Mouse (Mus musculus) heart, postnatal 36 days (tissue): ENCODE results near the gene Limk1. TPM values are rescaled to one million over a fixed set of nuclear protein-coding genes. Genes with fewer than 3 reads are reported as not detected.

Experiments
- DNase-seq, 2 experiments: peaks; one replicate each; pipeline ENCODE4 v3.0.0; 2021 to 2022
- intact Hi-C: fragments of 180-260 bp; cut with DNase I; formaldehyde crosslinking; loops from one replicate; pipeline ENCODE4 v1.15.1; 2025
- total RNA-seq, 2 experiments: library from RNA; stranded (reverse); gene quantifications; 2 replicates each; pipeline ENCODE4 v1.2.3; 2021

Limk1 gene
- 1 to 10 TPM; 4.5 to 4.9 TPM for total RNA-seq

DNA sequence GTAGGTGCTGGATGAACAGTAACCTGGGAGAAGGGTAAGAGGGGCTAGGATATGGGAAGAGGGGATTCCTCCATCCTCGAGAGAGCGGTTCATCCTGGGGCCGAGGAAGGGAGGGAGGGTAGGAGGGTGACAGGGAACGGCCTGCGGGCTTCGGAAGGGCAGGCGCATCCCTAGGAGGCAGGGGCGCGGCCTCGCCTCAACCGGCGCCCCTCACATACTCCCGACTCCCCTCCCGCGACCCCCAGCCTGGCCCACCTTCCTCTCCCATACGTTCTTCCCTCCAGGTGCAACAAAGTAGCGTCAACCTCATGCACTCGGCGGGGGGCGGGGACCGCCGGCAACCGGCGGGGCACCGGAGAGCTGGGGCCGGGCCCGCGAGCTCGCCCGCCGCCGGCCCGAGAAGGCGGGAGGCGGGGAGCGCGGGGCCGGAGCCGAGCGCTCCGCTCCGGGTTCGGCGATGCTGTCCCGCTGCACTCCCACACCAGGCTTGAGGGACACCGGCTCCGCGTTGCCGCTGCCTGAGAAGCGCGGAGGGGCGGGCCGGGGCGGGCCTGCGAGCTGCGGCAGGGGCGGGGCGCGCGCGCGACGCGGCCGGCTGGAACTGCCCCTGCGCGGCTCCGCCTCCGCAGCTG lies at the start of gene Limk1:
Gene Limk1 (minus strand): TSS at position 513 of the 632 bp plus-strand sequence.
- intact Hi-C loops, result loop anchor here (1.0 to 5.0 kb wide), 2 partner anchors 12 to 46 kb away; no protein-coding TSS in a partner anchor
- no peak for DNase-seq

DNA sequence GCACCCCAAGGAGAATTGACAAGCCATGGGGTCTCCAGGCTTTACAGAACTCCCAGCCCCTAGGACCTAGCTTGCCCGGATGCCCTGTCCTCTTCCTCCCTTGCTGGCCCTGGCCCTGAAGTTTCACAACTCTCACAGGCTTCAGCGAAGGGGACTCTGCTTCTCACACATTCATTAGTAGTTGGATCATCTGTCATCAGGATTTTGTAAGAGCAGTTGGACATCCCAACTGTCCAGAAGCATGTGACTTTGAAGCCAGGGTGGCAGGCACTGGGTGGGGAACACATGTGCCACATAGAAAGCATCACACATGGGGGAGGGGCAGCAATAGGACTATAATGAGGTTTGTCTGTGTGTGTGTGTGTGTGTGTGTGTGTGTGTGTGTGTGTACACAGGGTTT lies 46.5 kb upstream of the Limk1 start:
- DNase-seq, result no peak
- intact Hi-C loops, result no loop called here

DNA sequence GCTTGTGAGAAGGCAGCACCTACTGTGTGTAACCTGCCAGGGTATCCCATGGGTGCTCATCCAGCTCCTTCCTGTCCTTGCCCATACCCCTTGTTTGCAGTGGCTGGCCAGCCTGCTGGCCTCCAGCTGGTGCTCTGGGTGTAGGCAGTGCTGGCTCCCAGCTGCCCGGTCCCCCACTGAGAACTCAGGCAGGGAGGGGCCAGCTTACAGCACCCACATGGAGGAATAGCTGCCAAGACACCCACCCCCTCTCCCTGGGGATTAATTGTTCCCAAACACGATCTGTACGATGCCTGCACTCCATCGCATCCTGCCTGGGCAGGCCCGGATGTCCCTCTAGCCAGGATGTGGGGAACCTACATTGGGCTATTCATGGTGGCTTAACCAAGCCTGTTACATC lies 45.7 kb upstream of the Limk1 start:
- intact Hi-C loops, result no loop called here
- DNase-seq, result no peak

DNA sequence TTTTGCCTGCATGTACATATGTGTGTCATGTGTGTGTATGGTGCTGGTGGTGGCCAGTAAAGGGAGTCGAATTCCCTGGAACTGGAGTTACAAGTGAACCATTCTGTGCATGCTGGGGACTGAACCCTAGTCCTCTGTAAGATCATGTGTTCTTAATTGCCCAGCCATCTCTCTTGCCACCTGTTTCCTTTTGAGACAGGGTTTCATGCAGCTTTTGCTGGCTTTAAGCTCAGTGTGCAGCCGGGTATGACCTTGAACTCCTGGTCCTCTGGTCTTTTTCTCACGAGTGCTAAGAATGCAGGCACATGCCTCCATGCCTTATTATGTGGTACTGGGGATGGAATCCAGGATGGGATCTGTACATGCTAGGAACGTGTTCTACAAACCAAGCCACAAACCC lies 44.8 kb upstream of the Limk1 start:
- intact Hi-C loops, result no loop called here
- no peak for DNase-seq

DNA sequence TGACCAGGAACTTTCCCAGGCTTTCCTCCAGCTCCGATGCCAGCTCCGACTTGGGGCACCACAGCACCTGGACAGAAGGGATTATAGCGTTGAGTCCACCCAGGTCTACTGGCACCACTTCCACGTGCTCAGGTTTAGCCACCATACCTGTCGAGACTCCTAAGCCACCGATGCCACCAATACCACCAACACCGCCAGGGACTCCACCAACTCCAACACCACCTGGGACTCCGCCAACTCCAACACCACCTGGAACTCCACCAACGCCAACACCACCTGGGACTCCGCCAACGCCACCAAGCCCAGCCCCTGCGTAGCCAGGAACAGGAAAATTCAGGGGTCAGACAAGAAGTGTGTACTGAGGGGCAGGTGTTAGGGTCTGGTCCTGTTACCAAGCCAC lies 40.7 kb upstream of the Limk1 start:
- intact Hi-C loops, result no loop called here
- DNase-seq, result no peak

DNA sequence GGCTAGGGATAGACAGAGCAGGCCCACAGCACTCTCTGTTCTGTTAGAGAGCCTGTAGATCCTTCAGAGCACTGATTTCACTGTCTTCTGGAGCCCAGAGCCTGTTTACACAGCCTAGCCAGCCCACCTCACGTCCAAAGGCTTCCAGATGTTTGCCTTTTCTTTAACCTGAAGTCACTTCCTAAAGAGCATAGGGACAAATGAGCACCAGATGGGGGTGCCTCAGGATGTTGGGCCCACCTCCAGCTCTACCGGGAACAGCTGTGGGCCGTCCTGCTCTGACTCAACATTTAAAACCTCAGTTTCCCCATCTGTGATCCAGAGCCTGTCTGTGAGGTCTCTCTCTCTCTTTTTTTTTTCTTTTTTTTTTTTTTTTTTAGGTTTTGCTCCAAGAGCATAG lies 40.1 kb upstream of the Limk1 start:
- intact Hi-C loops, result no loop called here
- no peak for DNase-seq

DNA sequence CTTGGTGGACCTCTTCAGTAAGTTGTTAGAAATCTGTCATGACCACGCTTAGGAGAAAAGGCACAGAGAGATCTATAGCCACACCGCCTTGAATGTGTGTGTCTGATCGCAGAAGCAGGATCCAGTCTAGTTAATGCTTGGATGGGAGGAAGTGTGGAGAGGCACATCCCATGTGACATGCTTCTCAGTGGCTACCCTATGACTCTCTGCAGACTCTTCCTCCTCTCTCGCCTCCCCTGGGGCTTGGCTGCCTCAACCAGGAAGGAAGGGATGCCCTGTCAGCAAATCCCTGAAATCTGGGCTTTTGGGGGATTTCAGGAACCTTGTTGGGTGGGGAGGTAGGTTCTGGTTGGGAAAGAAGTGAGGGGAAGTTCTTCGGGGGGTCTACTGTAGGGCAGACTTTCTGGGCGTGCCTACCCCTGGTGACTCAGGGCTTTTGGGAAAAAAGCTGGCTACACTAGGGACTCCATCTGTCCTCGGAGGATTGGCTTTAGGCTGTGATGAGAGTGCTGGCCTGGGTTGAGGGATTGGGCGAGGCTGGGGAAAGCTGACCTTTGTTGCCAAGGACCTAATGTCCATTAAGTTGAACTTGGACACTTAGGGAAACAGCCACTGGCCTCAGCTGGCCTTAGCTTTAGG lies 38.7 kb upstream of the Limk1 start:
- intact Hi-C loops, result no loop called here
- no peak for DNase-seq

DNA sequence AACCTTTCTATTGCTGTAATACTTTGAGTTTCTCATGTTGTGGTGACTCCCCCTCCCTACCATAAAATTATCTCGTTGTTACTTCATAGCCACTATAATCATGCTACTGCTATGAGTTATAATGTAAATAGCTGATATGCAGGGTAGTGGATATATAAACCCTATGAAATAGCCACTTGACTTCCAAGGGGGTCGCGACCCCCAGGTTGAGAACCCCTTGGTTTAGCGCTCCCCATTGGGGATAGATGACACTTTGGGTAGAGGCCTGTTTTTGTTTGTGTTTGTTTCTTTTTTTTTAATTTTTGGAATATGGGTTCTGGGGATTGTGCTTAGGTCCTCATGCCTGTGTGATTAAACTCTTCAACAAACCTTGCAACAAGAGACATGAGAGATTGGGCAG lies 36.9 kb upstream of the Limk1 start:
- DNase-seq, result no peak
- intact Hi-C loops, result no loop called here

DNA sequence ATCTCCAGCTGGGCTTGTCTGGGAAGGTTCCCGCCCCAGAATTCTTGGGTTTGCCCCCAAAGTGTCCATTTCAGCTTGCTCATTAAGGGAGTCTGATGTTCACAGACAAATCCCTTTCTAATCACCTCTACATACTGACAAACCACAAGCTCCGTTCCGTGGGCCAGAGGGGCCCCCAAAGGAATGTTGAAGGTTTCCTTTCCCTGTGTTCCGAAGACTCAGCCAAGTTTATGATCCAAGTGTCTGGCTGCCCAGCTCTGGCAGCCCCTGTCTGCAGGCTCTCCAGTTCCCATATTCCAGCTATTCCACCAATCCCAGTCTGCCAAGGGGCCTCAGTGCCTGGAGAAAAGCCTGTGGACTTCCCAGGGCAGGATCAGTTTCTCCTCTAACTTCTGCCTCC lies 31.7 kb upstream of the Limk1 start:
- no peak for DNase-seq
- intact Hi-C loops, result no loop called here

DNA sequence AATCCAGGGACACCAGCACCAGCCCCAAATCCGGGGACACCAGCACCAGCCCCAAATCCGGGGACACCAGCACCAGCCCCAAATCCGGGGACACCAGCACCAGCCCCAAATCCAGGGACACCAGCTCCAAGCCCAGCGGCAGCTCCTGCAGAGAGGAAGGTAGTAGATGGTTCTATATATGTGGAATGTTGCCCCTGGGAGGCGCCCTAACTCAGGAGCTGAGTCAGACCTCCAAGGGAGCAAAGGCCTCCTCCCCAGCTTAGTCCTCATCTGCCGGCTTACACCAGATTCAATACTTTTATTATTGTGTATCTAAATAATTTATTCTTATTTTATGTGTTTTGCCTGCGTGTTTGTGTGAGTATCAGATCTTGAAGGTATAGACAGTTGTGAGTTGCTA lies 22.7 kb upstream of the Limk1 start:
- intact Hi-C loops, result no loop called here
- no peak for DNase-seq

DNA sequence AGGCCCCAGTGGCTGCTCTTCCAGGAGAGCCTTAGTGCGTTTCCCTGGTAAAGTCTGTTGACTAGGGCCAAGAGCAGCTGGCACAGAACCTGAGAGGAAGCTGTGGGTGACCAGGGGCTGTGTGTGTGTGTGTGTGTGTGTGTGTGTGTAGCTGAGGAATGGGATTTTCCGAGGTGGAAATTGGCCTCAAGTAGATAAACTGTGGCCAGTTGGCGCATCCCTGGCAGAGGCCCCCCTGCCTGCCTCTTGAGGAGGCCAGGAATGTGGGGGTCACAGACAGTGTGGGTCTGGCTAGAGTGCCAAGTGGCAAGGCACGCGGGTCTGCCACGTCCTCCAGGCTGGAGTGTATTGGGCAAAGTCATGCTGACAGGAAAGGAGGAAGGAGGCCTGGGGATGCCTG lies 20.9 kb upstream of the Limk1 start:
- intact Hi-C loops, result loop anchor here (5.0 kb wide), 1 partner anchor 193 kb away; no protein-coding TSS in a partner anchor

DNA sequence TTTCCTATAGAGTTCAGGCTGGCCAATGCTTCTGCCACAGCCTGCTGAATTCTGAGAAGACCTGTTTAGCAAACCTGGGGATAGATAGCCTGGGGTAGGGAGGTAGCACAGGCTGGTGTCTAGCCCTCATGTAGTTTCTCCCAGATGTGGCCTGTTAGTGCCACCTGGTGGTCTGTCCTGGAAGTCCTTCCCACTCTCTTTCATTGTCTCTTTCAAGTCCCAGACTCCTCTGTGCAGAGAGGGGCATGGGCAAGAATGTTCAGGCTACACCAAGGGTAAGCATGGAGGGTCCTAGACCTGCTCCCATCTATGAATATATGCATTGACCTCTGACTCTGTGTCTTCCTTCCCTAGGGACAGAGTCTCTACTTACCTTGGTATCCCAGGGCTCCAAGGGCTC lies 15.8 kb upstream of the Limk1 start:
- DNase-seq, result peak; percentile 76 to 81
- intact Hi-C loops, result loop anchor here (1.0 to 5.0 kb wide), 4 partner anchors 37 to 212 kb away; partner anchors contain the start of gene Lat2

More for the DNA sequence above, 20.9 kb upstream of the Limk1 start:
- DNase-seq, result no peak

DNA sequence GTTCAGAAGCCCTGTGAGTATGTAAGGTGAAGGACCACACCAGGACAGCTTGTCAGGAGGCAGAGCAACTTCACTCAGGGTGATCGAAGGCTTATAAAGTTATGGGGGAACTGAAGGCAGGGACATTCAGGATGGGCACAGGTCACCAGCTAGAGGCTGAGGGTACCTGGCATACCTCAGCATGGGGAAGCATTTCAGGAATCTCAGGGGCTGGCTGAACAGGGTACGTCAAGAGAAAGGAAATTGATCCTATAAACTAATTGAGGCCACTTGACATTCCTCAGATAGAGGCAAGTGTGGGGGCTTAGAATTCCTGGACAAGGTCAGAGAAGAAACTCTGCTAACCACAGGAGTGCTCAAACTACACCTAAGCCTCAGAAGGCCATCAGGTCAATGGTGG lies 7.1 kb upstream of the Limk1 start:
- DNase-seq, result no peak
- intact Hi-C loops, result loop anchor here (5.0 kb wide), 1 partner anchor 38 kb away; no protein-coding TSS in a partner anchor

DNA sequence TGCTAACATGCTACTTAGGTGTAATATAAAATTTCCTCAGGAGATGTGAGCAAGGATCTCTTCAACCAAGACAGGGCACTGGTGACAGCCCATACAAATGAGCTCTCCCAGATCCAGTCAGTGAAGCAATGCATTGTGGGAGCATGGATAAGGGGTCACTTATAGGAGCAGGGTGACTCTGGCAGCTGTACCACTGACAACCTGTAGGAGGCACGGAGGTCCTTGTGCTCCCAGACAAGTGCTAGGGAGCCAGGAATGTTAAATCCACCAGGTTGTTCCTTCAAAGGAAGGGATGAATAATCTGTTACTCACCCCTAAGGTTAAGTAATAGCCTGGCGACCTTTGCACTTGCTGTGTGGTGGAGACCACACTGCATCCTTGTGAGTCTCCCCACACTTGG lies 6.7 kb upstream of the Limk1 start:
- no peak for DNase-seq
- intact Hi-C loops, result loop anchor here (5.0 kb wide), 1 partner anchor 38 kb away; no protein-coding TSS in a partner anchor

DNA sequence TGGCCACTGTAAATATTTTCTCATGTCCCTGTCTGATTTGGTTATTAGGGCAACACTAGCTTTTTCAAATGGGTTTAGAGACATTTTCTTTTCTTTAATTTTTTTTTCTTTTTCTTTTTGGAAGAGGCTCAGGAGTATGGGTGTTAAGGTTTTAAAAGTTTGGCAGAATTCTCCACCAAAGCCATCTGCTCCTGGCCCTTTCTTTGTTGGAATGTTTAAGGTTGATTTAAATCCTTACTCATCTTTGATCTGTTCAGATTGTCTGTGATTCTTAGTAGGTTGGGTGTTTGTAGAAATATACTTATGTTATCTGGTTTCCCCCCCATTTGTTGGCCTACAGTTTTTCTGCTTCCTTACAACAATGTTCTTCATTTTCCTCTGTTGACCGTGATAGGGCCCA lies 4.3 kb upstream of the Limk1 start:
- DNase-seq, result no peak
- intact Hi-C loops, result no loop called here

DNA sequence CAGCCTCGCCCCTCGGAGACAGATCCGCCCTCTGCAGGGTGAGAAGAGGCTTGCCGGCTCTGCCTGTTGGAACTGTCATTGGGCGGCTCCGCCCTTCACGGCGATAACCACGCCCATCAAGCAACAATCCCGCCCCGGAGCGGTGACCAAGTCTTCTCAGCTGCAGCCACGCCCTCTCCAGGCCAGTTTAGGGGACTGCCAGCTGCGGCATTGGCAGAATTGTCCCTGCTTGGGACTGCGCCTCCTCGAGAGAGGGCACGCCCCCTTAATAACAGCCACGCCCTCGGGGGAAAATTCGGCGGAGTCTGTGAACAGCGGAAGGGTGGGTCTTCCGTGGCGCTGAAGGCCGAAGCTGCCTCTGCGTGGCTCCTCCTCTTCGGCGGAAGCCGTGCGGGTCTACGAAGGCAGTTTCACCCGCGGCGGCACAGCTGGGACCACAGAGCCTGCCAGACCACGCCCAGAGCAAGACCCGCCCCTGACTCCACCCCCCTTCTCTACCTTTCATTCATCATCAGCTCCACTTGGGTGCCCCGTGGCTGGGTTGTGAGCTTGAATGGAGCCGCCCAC lies 403 bp upstream of the Limk1 start:
- intact Hi-C loops, result loop anchor here (1.0 to 5.0 kb wide), 2 partner anchors 12 to 46 kb away; no protein-coding TSS in a partner anchor
- peak; percentile 99 for DNase-seq

DNA sequence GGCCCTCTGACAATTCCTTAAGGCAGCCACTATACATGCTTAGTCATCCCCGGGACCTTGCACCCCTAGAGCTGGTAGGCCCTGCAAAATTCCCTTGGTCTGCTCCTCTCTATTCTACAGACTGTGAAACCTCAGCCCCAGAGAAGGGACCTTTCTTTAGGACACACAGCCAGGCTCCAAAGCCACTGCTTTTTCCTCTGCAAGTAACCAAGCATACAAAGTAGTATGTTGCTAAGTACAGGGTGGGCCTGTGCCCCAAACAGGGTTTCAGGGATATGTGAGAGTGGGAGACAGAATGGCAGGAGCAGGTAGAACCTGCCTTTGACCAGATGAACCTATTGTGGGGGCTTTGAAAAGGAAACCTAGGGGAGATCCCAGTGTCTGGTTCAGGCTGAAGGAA lies 1.2 kb downstream of the Limk1 start:
- intact Hi-C loops, result loop anchor here (5.0 kb wide), 1 partner anchor 45 kb away; no protein-coding TSS in a partner anchor
- no peak for DNase-seq

DNA sequence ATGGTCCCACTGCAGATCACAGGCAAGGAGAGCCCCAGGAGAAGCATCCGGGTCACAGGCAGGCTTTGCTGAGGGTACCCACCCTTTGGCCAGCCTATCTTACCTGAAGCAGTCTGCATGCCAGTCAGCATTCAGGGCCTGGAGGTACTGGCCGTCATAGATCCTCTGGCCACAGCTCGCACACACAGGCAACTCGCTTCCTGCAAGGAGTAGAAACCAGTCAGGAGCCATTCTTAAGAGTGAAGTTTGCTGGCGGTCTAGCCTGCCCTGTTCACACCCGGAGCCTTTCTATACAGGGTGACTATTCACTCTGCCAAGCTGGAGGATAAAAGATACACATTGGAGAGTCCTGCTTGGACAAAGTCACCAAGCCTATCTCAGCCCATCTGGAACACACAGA lies 1.9 kb downstream of the Limk1 start:
- intact Hi-C loops, result loop anchor here (5.0 kb wide), 1 partner anchor 44 kb away; no protein-coding TSS in a partner anchor
- DNase-seq, result no peak

DNA sequence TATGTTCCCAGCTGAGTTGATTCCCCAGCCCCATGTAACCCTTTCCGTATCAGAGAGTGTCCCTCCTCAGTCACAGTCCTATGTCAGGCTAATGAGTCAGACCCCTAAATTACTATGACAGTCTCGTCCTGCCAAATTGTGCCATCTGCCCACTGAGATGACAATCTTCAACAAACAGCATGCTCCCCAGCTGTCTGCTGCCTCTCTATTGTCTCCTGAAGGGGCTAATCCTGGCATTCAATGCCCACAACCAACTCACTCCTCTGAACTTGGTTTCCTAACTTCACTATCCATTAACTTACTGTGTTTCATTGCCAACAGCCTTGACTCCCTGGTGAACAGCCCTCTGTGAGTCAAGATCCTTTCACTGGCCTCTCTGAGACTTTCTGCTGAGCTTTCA lies 4.0 kb downstream of the Limk1 start:
- no peak for DNase-seq
- intact Hi-C loops, result no loop called here

DNA sequence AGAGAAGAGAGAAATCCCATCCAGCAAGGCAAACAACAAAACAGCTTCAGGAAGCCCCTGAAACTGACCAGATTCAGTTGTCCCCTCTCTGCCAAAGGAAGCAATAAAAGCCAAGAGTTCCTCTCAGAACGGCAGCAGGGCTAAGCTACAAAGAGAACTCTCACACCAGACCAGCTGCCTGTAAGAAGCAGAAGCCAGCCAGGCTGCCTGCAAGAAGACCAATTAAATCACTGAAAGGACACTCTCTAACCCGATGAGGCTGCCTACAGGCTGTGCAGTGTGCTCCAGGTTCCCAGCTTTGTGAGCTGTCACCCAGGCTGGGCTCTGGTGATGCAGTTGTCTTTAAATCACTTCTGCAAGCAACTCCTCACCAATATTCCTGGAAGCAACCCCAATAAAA lies 4.6 kb downstream of the Limk1 start:
- intact Hi-C loops, result no loop called here
- no peak for DNase-seq

DNA sequence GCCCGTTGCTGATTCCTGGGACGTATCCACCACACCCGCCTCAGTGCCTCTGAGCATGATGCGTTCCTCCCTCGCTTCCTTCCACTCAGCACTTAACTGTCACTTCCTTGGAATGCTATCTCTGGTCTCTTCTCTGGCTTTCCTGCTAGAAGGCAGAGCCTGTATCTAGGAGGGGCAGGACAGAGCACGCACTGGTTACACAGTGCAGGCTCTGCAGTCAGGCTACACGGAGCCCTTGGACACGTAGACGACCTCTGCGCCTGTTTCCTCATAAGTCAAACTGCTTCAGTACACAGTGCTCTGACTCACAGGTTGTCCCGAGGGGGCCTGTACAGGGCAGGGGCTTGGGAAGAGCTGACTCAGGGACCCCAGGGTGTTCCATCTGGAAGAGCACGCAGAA lies 8.2 kb downstream of the Limk1 start:
- intact Hi-C loops, result no loop called here
- no peak for DNase-seq
